Mouse (Mus musculus): ENCODE results near the gene Taok3.
A peak's percentile ranks its signal among the peaks of the same experiment; 100 is the strongest.

Gene Taok3

DNA sequence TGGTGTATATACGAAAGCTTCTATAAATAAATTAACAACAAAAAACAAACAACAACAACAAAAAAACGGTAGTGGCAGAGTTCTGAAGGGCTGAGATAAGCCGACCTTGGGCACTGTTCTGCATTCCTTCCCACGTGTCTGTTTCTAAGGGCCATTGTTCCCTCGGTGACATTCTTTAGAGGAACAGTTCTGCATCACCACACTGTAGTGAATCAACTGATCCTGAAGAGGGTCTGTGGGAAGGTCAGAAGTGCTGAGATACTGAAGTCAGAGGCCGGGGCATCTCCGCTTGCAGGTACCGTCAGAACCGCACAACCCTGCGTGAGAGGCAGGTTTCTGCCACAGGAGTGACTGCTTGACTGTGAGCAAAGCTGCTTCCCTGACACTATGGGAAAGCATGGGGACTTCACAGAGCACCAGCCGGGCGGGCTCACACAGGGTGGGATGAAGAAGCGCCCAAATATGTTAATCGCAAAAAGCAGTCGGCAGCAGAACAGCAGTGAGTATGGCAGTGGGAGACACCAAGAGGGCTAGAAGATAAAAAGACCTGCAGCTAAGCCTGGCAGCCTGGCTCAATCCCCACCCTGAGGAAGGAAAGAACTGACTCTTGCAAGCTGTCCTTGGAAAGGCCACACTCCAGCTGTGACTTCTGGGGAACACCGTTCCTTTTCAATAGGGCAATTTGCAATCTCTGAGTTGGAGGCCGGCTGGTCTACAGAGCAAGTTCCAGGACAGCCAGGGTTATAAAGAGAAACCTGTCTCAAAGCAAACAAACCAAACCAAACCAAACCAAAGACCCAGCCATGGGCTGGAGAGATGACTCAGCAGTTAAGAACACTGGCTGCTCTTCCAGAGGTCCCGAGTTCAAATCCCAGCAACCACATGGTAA is 184.0 kb downstream of the Taok3 start:
- DNase-seq (ENCODE audit: low spot score) = no peak

DNA sequence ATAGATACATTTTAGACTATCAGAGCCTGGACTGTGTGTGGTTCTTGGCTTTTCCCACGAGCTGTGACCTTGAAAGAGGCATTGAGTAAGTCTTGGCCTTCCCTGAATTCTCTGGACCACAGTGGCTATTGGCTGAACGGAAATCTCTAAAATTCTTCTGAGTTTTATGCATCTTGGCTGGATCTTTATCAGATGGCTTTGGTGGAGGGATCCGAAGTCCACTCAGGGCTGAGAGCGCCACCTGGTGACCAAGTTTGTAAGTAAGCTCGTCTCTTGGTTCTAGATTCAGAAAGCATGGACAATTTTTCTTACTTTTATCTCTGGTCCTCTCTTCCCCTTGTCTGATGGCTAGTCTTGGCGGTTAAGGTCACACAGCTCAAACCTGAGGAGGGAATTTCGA is 185.0 kb downstream of the Taok3 start:
- peak; percentile 75 for DNase-seq (ENCODE audit: low spot score)

DNA sequence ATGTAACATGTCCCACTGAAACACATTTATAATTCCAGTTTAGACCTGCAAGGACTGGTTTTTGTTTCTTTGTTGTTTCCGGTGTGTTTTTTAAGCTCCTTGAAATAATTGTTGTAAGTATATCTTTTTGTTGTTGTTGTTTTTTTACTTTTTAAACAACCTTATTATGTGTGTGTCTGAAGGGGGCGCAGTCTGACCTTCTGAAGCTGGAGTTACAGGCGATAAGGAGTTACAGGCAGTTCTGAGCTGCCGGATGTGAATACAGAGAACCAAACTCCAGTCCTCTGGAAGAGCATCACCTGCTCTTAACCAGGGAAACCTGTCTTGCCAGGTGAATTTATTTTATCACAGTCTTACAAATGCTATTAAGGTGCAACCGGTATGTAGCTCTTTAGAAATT is 185.8 kb downstream of the Taok3 start:
- DNase-seq (ENCODE audit: low spot score) = no peak

DNA sequence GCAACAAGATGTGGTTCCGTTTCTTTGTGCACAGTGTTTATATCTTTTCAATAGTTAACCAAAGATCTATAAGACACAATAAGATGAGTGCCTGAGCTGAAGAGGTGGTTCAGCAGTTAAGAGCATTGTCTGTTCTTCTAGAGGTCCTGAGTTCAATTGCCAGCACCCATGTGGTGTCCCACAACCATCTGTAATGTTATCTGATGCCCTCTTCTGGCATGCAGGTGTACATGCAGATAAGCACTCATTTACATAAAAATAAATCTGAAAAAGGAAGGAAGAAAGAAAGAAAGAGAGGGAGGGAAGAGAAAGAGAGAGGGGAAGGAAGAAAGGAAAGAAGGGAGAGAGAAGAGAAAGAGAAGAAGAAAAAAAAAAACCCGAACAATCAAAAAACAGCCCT is 186.9 kb downstream of the Taok3 start:
- no peak for DNase-seq (ENCODE audit: low spot score)

GRCm38 (mm10) chr5:117307699-117308098 is 187.8 kb downstream of the Taok3 start:
- peak; percentile 79 for DNase-seq (ENCODE audit: low spot score)

DNA sequence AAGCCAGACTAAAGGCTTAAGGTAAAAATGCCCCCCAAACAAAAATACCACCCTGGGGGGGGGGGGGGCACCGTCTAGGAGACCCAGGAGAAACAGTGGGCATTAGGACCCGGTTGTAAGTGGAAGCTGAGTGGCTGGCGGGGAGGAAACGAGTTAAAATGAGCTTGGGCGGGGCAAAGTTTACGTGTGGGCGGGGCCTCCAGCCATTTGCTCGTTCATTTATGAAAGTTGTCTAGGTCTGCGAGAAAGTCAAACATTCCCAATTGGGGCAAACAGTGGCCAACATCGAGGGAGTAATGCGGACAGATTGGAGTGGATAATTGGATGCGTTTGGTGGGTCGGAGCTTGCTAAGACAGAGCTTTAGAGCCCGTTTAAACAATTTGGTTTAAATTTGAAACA is 193.5 kb downstream of the Taok3 start:
- DNase-seq (ENCODE audit: low spot score) = peak; percentile 49

GRCm38 (mm10) chr5:117313909-117314308 is 194.0 kb downstream of the Taok3 start:
- no peak for DNase-seq (ENCODE audit: low spot score)

- peak; percentile 17 for DNase-seq (ENCODE audit: low spot score)
These were observed 194.9 kb downstream of the Taok3 start for GRCm38 (mm10) chr5:117314587-117315428.

DNA sequence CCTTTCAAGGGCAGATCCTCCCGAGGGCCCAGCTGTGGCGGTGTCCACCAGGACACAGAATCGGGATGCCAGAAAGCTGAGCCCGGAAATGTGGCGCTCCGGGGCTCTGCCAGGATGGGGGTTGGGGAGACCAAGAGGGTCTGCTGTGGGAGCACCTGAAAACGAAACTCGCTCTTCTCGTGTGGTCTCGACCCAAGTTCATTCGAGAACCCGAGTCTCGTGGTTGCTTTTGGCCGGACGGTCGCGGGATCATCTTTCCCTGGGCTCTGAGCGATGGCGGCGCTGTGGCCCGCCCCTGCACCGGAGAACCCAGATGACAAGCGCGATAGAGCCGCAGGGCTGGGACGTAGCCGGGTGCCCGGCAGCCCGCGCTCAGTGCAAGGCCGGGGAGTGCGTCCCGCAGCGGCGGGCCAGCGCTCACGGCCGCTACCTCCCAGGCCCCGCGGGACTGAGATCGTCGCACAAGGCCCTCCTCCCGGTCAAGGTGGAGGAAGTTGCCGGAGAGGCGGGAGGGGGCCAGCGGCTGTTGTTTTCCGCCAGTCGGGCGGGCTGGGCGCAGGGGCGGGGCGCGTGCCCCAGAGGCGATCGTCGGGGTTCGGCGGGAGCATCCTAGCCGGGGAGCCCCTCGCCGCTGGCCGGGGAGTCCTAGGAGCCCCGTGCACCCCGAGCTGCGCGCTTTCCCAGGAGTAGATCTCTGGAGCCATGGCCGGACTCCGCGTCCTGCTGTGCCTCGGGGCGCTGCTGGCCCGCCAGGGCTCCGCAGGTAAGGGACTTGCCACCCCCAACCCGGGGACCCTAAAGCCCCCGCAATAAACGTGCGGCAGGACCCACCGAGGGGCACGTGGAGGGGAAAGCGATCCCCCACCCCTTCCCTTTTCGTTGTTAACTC is 199.1 kb downstream of the Taok3 start, which contains the start of gene Vsig10:
Vsig10 (plus strand) TSS at position 343 of the 889 bp plus-strand sequence.
- peak; percentile 70 for DNase-seq (ENCODE audit: low spot score)

GRCm38 (mm10) chr5:117323751-117324150 is 203.8 kb downstream of the Taok3 start:
- no peak for DNase-seq (ENCODE audit: low spot score)

Data from retina, embryonic 14.5 days (tissue).